Mouse (Mus musculus) hindbrain, postnatal 0 days (tissue): Measurements from ENCODE around the gene Atad3a. TPM values are rescaled to one million over a fixed set of nuclear protein-coding genes. Genes with fewer than 3 reads are reported as not detected.
"Not testable (repeated sequence)": the region's sequence is repeated elsewhere in the genome, so short reads cannot be mapped to it uniquely, and the experiment has no call there.

ENCODE experiments used
- ATAC-seq: fragments of 200-750 bp; cut with Nextera tagmentation; 2 replicates; pipeline ENCODE4 v1.8.0; 2017; ENCODE audit warnings: mild to moderate bottlenecking, moderate TSS enrichment, moderate library complexity
- DNase-seq: peaks from one replicate; pipeline ENCODE4 v3.0.0-alpha.2; 2015; ENCODE audit warnings: low spot score
- H3K27ac ChIP-seq: fragments of 300-500 bp; sonication (generic); 2 replicates; pipeline ENCODE4 v1.5.1; 2014; ENCODE audit warnings: mild to moderate bottlenecking
- H3K27me3 ChIP-seq: fragments of 300-500 bp; sonication (generic); 2 replicates; pipeline ENCODE4 v1.6.1; 2014; ENCODE audit warnings: low read length, mixed read lengths; ENCODE audit not compliant: insufficient read depth
- H3K36me3 ChIP-seq: fragments of 300-500 bp; sonication (generic); 2 replicates; pipeline ENCODE4 v1.6.1; 2014; ENCODE audit warnings: low read length, mixed read lengths; ENCODE audit not compliant: insufficient read depth
- H3K4me1 ChIP-seq: fragments of 300-500 bp; sonication (generic); 2 replicates; pipeline ENCODE4 v1.6.1; 2014; ENCODE audit warnings: antibody characterized with exemption, low read length, mixed read lengths; ENCODE audit not compliant: insufficient read depth
- H3K4me2 ChIP-seq: fragments of 300-500 bp; sonication (generic); 2 replicates; pipeline ENCODE4 v1.6.1; 2014; ENCODE audit warnings: low read depth, mild to moderate bottlenecking, low read length, moderate library complexity, mixed read lengths
- H3K4me3 ChIP-seq: fragments of 300-500 bp; sonication (generic); 2 replicates; pipeline ENCODE4 v1.5.1; 2014; ENCODE audit warnings: low read length
- H3K9ac ChIP-seq: fragments of 300-500 bp; sonication (generic); replicated peaks from 2 replicates; pipeline ENCODE4 v1.6.1; 2014; ENCODE audit warnings: mild to moderate bottlenecking, low read length, moderate library complexity, mixed read lengths
- H3K9me3 ChIP-seq: fragments of 300-500 bp; sonication (generic); 2 replicates; pipeline ENCODE4 v1.6.1; 2016; ENCODE audit warnings: low read length, mixed read lengths
- CTCF ChIP-seq: IDR thresholded peaks from 2 replicates; pipeline ENCODE4 v1.5.1; 2016; ENCODE audit warnings: antibody characterized with exemption, control low read depth, low read depth
- WGBS: fragments of 180-500 bp; shearing (Covaris S2); extraction: QIAGEN DNeasy Blood & Tissue Kit; methylation state at CpG from one replicate; pipeline ENCODE4 v1.1.7; 2014; 5-methylcytosine and 5-hydroxymethylcytosine counted together
- polyA plus RNA-seq: library from polyadenylated mRNA; unstranded; fragments of >200 nt; fragmentation: Nextera tagmentation; extraction: Ambion mirVana; gene quantifications from 2 replicates; pipeline ENCODE4 v1.2.1, GENCODE M21; 2015
- total RNA-seq: library from RNA; depleted of rRNA; stranded (reverse); fragments of >200 nt; gene quantifications from 2 replicates; pipeline ENCODE4 v1.2.3, GENCODE M21; 2014

Atad3a gene
- total and polyA plus RNA-seq, 2 experiments from 2014 or later = 72.2 to 83.4 TPM

- Histone ChIP-seq H3K4me3 (no peak overlapping the region), H3K9ac (no peak overlapping the region), H3K27me3 (no peaks in the 10 kb centered on the region), H3K9me3 (no peaks in the 10 kb centered on the region), H3K27ac (no peak overlapping the region), H3K36me3 (no peaks in the 10 kb centered on the region), H3K4me1 (no peaks in the 10 kb centered on the region), H3K4me2 (no peak overlapping the region)
- no peak for DNase-seq
- no peak for TF ChIP-seq CTCF
- WGBS = 78% methylated on average over 24 of the region's 24 CpGs
- no peak for ATAC-seq
Measured at GRCm38 (mm10) chr4:155791240-155791933, 30.5 kb upstream of the Atad3a start.

GRCm38 (mm10) chr4:155790650-155791161 lies 29.8 kb upstream of the Atad3a start:
- ATAC-seq = no peak
- Histone ChIP-seq H3K9me3 (no peaks in the 10 kb centered on the region), H3K4me1 (no peaks in the 10 kb centered on the region), H3K4me3 (no peak overlapping the region), H3K27me3 (no peaks in the 10 kb centered on the region), H3K4me2 (no peak overlapping the region), H3K27ac (no peak overlapping the region), H3K9ac (no peak overlapping the region), H3K36me3 (no peaks in the 10 kb centered on the region)
- 70% methylated on average over 3 of the region's 3 CpGs for WGBS
- no peak for DNase-seq
- TF ChIP-seq CTCF = no peak

- no peaks in the 10 kb centered on the region for H3K27me3 ChIP-seq
Measured at GRCm38 (mm10) chr4:155790021-155790489, 29.2 kb upstream of the Atad3a start, which contains the start of gene Ankrd65. TSS of gene Ankrd65 (plus strand) at chr4:155790439.

GRCm38 (mm10) chr4:155788833-155789232 lies 27.9 kb upstream of the Atad3a start:
- H3K9me3 ChIP-seq, H3K27ac ChIP-seq, H3K27me3 ChIP-seq, H3K9ac ChIP-seq, H3K4me3 ChIP-seq, DNase-seq, H3K4me1 ChIP-seq, H3K4me2 ChIP-seq, ATAC-seq, H3K36me3 ChIP-seq: not testable (repeated sequence)
- WGBS = 82% methylated on average over 4 of the region's 4 CpGs

More at GRCm38 (mm10) chr4:155790021-155790489, 29.2 kb upstream of the Atad3a start, which contains the start of gene Ankrd65:
- H3K9me3 ChIP-seq = no peaks in the 10 kb centered on the region
- DNase-seq = no peak
- WGBS = 63% methylated on average over 3 of the region's 3 CpGs
- no peak within 1 kb of the TSS for H3K4me3 ChIP-seq
- H3K4me2 ChIP-seq = no peak within 1 kb of the TSS
- H3K9ac ChIP-seq = no peak within 1 kb of the TSS
- no peaks in the 10 kb centered on the region; the same call in 1 of the 2 replicates for H3K4me1 ChIP-seq
- H3K36me3 ChIP-seq = no peaks in the 10 kb centered on the region
- ATAC-seq = no peak
- TF ChIP-seq CTCF = no peak
- no peak within 1 kb of the TSS for H3K27ac ChIP-seq

GRCm38 (mm10) chr4:155788300-155788699 lies 27.4 kb upstream of the Atad3a start:
- no peak for ATAC-seq
- Histone ChIP-seq H3K4me1 (no peaks in the 10 kb centered on the region; the same call in 1 of the 2 replicates), H3K4me3 (no peak overlapping the region), H3K9me3 (no peaks in the 10 kb centered on the region), H3K9ac (no peak overlapping the region), H3K4me2 (no peak overlapping the region), H3K27me3 (no peaks in the 10 kb centered on the region), H3K27ac (no peak overlapping the region), H3K36me3 (no peaks in the 10 kb centered on the region)
- 77% methylated on average over 3 of the region's 3 CpGs for WGBS
- no peak for DNase-seq
- no peak for TF ChIP-seq CTCF

- H3K9me3 ChIP-seq = no peaks in the 10 kb centered on the region
- peak within 1 kb of the TSS; percentile 50 for H3K4me3 ChIP-seq
- peak within 1 kb of the TSS; percentile 61 for H3K4me2 ChIP-seq
- H3K36me3 ChIP-seq = no peaks in the 10 kb centered on the region
- H3K4me1 ChIP-seq = no peaks in the 10 kb centered on the region; the same call in 1 of the 2 replicates
- no peak for ATAC-seq
- WGBS = 51% methylated on average over 5 of the region's 5 CpGs
- no peaks in the 10 kb centered on the region for H3K27me3 ChIP-seq
- H3K27ac ChIP-seq = peak within 1 kb of the TSS; percentile 83
- DNase-seq = no peak
- H3K9ac ChIP-seq = peak within 1 kb of the TSS; percentile 67
- TF ChIP-seq CTCF = peak; percentile 49
Measured at GRCm38 (mm10) chr4:155785819-155786218, 24.9 kb upstream of the Atad3a start, which contains the start of gene Tmem88b. TSS of gene Tmem88b (minus strand) at chr4:155785874.

GRCm38 (mm10) chr4:155785246-155785645 lies 24.4 kb upstream of the Atad3a start:
- H3K36me3 ChIP-seq = no peaks in the 10 kb centered on the region
- H3K27me3 ChIP-seq = no peaks in the 10 kb centered on the region
- peak overlapping the region; percentile 23; the same call in 1 of the 2 replicates for H3K4me2 ChIP-seq
- H3K9me3 ChIP-seq = no peaks in the 10 kb centered on the region
- H3K4me3 ChIP-seq = no peak overlapping the region
- no peak overlapping the region for H3K27ac ChIP-seq
- 85% methylated on average over 7 of the region's 10 CpGs for WGBS
- no peak overlapping the region for H3K9ac ChIP-seq
- no peaks in the 10 kb centered on the region; the same call in 1 of the 2 replicates for H3K4me1 ChIP-seq
- DNase-seq (no peak), ATAC-seq (no peak)
- no peak for TF ChIP-seq CTCF
